Mouse (Mus musculus): ENCODE data around the gene Hsf2bp. TPM values are rescaled to one million over a fixed set of nuclear protein-coding genes. Genes with fewer than 3 reads are reported as not detected.

The Hsf2bp gene
- total RNA-seq (2021) = 1 to 10 TPM; 1.3 to 1.6 TPM
- polyA plus RNA-seq (2012; rRNA removed) = 0.92 and 0.94 TPM in 2 replicates
- long read RNA-seq, partial matches to known transcripts = 0 of 3 reads
- long read RNA-seq, other reads (novel, unspliced or antisense) = 2 of 3 reads

DNA sequence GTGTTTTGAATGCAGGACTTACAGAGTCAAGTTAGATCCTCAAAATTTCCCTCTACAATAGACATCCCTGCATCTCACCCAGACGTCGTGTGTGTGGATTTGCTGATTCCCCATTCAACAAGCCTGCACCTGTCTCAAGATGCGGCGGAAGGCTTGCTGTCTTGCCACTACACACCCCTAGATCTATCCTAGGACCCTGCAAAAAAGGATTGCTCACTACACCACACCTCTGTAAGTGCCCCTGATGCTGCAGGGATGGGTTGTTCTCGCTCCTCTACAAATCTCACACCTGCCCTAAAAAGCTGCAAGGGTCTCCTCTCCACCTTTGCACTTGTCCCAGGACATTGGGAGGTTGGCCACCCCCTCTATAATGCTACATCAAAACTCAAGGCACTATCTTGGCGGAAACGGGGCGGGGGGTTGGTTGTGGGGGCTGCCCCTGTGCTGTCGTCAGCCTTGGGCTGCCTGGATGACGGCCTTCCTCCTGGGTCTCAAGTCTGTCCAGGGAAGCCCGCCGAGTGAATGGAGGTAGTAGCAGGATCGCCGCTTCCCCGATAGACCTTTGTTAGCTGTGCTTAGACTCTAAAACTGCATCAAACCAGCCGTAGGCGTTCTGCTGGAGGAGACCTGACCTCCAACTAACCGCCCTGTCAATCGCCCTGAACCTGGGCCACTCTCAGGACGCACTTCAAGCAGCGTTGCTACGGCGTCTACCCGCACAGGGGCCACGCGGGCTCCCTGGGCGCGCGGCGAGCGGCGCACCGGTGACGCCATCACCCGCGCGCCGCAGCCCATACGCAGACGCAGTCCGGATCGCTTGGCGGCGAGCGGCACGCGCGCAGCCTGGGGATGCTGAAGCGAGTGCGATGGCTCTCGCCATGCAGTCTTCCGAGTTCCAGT is at the start of gene Hsf2bp, which contains the start of gene Rrp1b:
Gene Hsf2bp (minus strand): TSS at position 741 of the 900 bp plus-strand sequence.
Gene Rrp1b (plus strand): TSS at position 492 of the 900 bp plus-strand sequence.
- no peaks in the 10 kb centered on the region for H3K27me3 ChIP-seq (ENCODE audit: control insufficient read depth, insufficient read depth, low read length)
- peak within 1 kb of the TSS; percentile 87 for H3K4me3 ChIP-seq
- peak; percentile 81 to 82 for DNase-seq
- H3K27ac ChIP-seq = peak within 1 kb of the TSS; percentile 72
- WGBS = 5% methylated on average over 52 of the region's 52 CpGs
- H3K9ac ChIP-seq (ENCODE audit: low read depth, low read length) = peak within 1 kb of the TSS; percentile 60
- H3K4me1 ChIP-seq (ENCODE audit: control insufficient read depth, insufficient read depth, low read length) = peaks cover 3% of the 10 kb centered on the region
- intact Hi-C loops (cut with DNase I) = no loop called here
- H3K79me2 ChIP-seq (replicated peaks; ENCODE audit: control insufficient read depth, insufficient read depth, low read length) = no peaks in the 10 kb centered on the region
- no peaks in the 10 kb centered on the region for H3K36me3 ChIP-seq (ENCODE audit: control insufficient read depth, insufficient read depth, low read length)
- TF ChIP-seq CTCF (IDR thresholded peaks at IDR 0.05) = no peak
- no peak for TF ChIP-seq EP300 (IDR thresholded peaks at IDR 0.05; ENCODE audit: insufficient read depth, low read depth, low read length)
- TF ChIP-seq POLR2A (IDR thresholded peaks at IDR 0.05; ENCODE audit: insufficient read depth, low read depth, low read length) = peak; percentile 84

- Histone ChIP-seq H3K4me1 (ENCODE audit: control insufficient read depth, insufficient read depth, low read length) (no peaks in the 10 kb centered on the region), H3K4me3 (no peak overlapping the region), H3K9ac (ENCODE audit: low read depth, low read length) (no peak overlapping the region), H3K27ac (no peak overlapping the region), H3K27me3 (ENCODE audit: control insufficient read depth, insufficient read depth, low read length) (no peaks in the 10 kb centered on the region), H3K79me2 (replicated peaks; ENCODE audit: control insufficient read depth, insufficient read depth, low read length) (no peaks in the 10 kb centered on the region), H3K36me3 (ENCODE audit: control insufficient read depth, insufficient read depth, low read length) (no peaks in the 10 kb centered on the region)
- WGBS = 91% methylated on average over 2 of the region's 2 CpGs
- TF ChIP-seq CTCF (IDR thresholded peaks at IDR 0.05) (no peak), POLR2A (IDR thresholded peaks at IDR 0.05; ENCODE audit: insufficient read depth, low read depth, low read length) (no peak), EP300 (IDR thresholded peaks at IDR 0.05; ENCODE audit: insufficient read depth, low read depth, low read length) (no peak)
- intact Hi-C loops (cut with DNase I) = no loop called here
- DNase-seq = no peak
These were observed 47.2 kb upstream of the Hsf2bp start for GRCm38 (mm10) chr17:32083351-32083750.

DNA sequence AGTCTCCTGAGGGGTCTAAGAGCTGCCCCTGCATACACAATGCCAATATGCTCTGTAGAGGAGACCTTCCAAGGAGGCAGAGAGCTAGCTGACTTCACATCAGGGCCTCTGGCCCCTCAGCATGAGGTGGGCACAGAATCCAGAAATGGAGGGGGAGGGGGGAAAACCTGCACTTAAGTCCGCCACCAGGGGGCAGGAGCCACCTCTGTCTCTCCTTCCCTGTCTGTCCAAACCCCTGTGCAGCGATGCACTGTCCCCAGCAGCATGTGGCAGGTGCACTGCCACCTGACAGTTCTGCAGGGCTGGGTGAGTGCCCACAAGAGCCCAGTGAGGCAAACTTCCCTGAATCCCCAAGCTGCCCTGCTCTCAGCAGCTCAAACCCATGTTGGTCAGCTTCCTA is 39.0 kb upstream of the Hsf2bp start:
- H3K79me2 ChIP-seq (replicated peaks; ENCODE audit: control insufficient read depth, insufficient read depth, low read length) = no peaks in the 10 kb centered on the region
- H3K4me3 ChIP-seq = no peak overlapping the region
- intact Hi-C loops (cut with DNase I) = loop anchor here (1.0 to 10.0 kb wide), 3 partner anchors 68 to 420 kb away; no protein-coding TSS in a partner anchor
- 0 out of 2 replicates have a peak, but pooled peaks have one; percentile 72 for TF ChIP-seq EP300 (IDR thresholded peaks at IDR 0.05; ENCODE audit: insufficient read depth, low read depth, low read length)
- TF ChIP-seq CTCF (IDR thresholded peaks at IDR 0.05) = peak; percentile 77
- TF ChIP-seq POLR2A (IDR thresholded peaks at IDR 0.05; ENCODE audit: insufficient read depth, low read depth, low read length) = no peak
- DNase-seq = peak; percentile 47 to 66
- H3K9ac ChIP-seq (ENCODE audit: low read depth, low read length) = no peak overlapping the region
- 4% methylated on average over 2 of the region's 2 CpGs for WGBS
- no peak overlapping the region for H3K27ac ChIP-seq
- no peaks in the 10 kb centered on the region for H3K36me3 ChIP-seq (ENCODE audit: control insufficient read depth, insufficient read depth, low read length)
- no peaks in the 10 kb centered on the region for H3K27me3 ChIP-seq (ENCODE audit: control insufficient read depth, insufficient read depth, low read length)
- H3K4me1 ChIP-seq (ENCODE audit: control insufficient read depth, insufficient read depth, low read length) = no peaks in the 10 kb centered on the region

DNA sequence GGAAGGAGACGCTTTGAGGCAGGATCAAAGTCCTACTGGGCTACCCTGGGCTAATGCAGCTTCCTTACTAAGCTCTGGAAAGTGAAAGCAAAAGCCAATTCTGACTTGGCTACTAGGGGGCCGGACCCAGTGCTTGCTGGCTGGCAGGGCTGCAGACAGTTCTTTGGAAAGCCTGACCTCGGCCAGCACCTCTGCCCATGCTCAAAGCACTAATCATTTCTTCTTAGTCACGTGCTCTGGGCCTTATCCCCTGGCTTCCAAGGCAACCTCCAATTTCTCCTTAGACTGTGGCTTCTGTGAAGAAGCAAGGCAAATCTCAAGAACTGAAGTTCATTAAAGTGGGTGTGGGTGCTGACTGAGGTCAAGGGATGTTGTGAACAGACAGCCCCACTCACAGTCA is 38.5 kb upstream of the Hsf2bp start:
- Histone ChIP-seq H3K27me3 (ENCODE audit: control insufficient read depth, insufficient read depth, low read length) (no peaks in the 10 kb centered on the region), H3K79me2 (replicated peaks; ENCODE audit: control insufficient read depth, insufficient read depth, low read length) (no peaks in the 10 kb centered on the region), H3K4me1 (ENCODE audit: control insufficient read depth, insufficient read depth, low read length) (no peaks in the 10 kb centered on the region), H3K9ac (ENCODE audit: low read depth, low read length) (no peak overlapping the region), H3K27ac (no peak overlapping the region), H3K4me3 (no peak overlapping the region), H3K36me3 (ENCODE audit: control insufficient read depth, insufficient read depth, low read length) (no peaks in the 10 kb centered on the region)
- intact Hi-C loops (cut with DNase I) = loop anchor here (1.0 to 10.0 kb wide), 3 partner anchors 68 to 420 kb away; no protein-coding TSS in a partner anchor
- no peak for DNase-seq
- TF ChIP-seq POLR2A (IDR thresholded peaks at IDR 0.05; ENCODE audit: insufficient read depth, low read depth, low read length) = no peak
- no peak for TF ChIP-seq EP300 (IDR thresholded peaks at IDR 0.05; ENCODE audit: insufficient read depth, low read depth, low read length)
- TF ChIP-seq CTCF (IDR thresholded peaks at IDR 0.05) = no peak
- 60% methylated on average over 4 of the region's 4 CpGs for WGBS

DNA sequence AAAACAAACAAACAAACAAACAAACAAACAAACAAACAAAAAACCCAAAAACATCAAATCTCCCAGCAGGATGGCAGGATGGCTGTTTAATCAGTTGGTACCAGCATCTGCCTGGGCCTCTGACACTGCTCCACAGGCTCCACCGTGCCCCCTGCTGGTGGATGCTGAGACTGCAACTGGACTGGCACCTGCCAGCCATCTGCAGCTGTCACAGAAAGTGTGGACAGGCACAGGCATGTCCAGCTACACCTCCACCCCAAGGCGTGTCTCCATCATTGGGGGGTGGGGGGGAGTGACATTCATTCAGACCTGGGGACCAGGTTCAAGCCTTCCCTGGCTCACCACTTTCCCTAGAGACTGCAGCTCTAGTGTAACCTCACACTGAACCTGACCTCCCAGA is 37.2 kb upstream of the Hsf2bp start:
- Histone ChIP-seq H3K36me3 (ENCODE audit: control insufficient read depth, insufficient read depth, low read length) (no peaks in the 10 kb centered on the region), H3K4me3 (no peak overlapping the region), H3K9ac (ENCODE audit: low read depth, low read length) (no peak overlapping the region), H3K27me3 (ENCODE audit: control insufficient read depth, insufficient read depth, low read length) (no peaks in the 10 kb centered on the region), H3K79me2 (replicated peaks; ENCODE audit: control insufficient read depth, insufficient read depth, low read length) (no peaks in the 10 kb centered on the region), H3K27ac (no peak overlapping the region), H3K4me1 (ENCODE audit: control insufficient read depth, insufficient read depth, low read length) (no peaks in the 10 kb centered on the region)
- WGBS = 3% methylated on average over 2 of the region's 2 CpGs
- intact Hi-C loops (cut with DNase I) = loop anchor here (1.0 to 10.0 kb wide), 5 partner anchors 43 to 421 kb away; no protein-coding TSS in a partner anchor
- TF ChIP-seq POLR2A (IDR thresholded peaks at IDR 0.05; ENCODE audit: insufficient read depth, low read depth, low read length) (no peak), CTCF (IDR thresholded peaks at IDR 0.05) (peak; percentile 96), EP300 (IDR thresholded peaks at IDR 0.05; ENCODE audit: insufficient read depth, low read depth, low read length) (peak; percentile 49; the same call in 1 of the 2 replicates)
- DNase-seq = peak; percentile 73 to 92
